Mouse (Mus musculus) thymus, postnatal 4 days (tissue): ENCODE measurements around the gene Dpy19l3.
A peak's percentile ranks its signal among the peaks of the same experiment; 100 is the strongest.

Experiments used
- DNase-seq: peaks from one replicate; pipeline ENCODE4 v3.0.0; 2021

The Dpy19l3 gene

GRCm38 (mm10) chr7:35754033-35754885, at the start of gene Dpy19l3:
TSS of gene Dpy19l3 (minus strand) at chr7:35754454.
- peak; percentile 97 for DNase-seq

DNA sequence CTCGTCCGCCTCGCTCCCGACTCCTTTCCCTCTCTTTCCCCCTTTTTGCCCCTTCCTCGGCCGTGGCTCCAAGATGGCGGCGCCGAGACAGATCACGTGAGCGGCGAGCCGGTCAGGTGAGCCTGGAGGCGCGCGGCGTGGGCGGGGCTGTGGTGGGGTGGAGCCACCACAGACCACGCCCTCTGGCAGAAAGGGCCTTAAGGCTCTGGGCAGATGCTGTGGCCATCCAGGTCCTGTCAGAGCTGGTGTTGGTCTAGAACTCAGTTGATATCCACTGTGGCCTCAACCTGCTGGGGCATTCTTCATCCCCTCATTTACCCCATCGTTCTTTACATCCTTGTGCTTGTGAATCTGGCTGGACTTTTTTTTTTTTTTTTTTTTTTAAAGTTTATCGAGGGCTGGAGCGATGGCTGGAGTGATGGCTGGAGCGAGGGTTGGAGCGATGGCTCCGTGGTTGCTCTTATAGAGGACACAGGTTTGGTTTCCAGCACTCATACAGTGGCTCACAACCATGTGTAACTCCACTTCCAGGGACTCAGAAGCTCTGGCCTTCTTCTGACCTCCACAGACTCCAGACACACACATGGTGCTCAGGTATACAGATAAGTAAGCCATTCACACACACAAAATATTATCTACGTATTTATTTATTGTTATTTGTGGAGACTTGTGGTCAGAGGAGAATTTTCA, 48.8 kb upstream of the Dpy19l3 start, which contains the start of gene Zfp507:
Gene Zfp507 (minus strand): TSS at position 98 of the 690 bp plus-strand sequence.
- peak; percentile 93 for DNase-seq

GRCm38 (mm10) chr7:35802201-35802905, 48.1 kb upstream of the Dpy19l3 start:
- DNase-seq = no peak

DNA sequence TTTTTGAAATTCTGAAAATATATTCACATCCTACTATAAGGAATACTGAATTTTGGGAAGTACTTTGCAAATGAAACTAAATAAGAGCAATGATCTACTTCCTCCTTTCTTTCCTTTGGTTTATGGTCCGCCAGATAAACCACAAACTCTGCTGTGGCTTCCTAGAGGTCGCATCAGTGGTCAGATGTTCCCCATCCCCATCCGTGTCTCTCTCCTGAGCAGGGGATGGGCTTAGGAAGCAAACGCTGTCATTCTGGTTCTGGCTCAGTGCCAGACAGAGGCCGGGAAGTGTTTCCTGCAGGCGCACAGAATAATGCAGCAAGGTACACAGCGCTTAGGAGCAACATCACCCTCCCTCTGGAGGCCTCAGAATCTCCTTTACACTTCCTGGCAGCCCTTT, 41.9 kb upstream of the Dpy19l3 start:
- no peak for DNase-seq

- no peak for DNase-seq
Observed at GRCm38 (mm10) chr7:35794145-35794664, 40.0 kb upstream of the Dpy19l3 start.

DNA sequence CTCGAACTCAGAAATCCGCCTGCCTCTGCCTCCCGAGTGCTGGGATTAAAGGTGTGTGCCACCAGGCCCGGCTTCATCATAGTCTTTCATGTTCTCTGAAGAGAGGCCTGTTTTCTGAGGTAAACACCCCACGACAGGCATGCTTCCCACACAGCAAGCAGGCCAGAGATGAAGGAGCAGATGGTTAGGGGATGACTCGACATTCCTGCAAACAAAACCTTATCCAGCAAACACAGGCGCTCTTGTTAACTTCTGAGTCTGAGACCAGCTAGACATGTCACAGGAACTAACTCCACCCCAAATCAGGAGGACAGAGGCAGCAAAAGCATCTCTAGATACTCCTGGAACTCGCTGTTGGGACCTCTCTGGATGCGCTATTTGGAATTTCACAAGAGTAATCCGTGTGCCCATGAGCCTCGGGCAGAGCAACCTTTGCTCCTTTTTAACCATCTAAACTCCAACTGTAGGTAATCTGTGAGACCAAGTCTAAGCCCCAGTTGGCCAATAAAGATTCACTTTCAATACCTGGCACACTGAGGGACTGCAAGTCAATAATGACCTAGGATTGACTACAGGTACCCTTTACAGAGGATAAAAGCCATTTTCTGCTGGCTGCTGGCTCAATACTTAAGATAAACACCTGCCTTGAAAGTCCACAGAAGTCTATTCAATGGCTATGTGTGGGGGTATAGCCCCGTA, 38.0 kb upstream of the Dpy19l3 start:
- no peak for DNase-seq

GRCm38 (mm10) chr7:35790926-35791325, 36.7 kb upstream of the Dpy19l3 start:
- DNase-seq = no peak

DNA sequence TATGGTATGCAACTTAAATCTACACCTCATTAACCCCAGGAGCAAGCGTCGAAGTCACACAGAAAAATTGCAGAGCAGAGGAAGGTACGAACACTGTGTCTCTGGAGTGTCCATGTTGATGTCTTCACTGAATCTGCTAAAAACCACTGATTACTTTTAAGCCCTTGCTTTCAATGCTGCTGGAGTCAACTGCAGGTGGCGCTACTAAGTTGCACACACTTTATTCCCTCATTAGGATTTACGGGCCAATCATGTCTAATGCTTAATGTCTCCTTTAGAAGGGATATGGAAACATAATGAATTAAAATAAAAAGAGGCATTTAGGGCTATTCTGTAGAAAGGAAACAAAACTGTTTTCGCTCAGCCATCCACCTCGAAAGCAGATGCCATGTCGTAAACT, 35.9 kb upstream of the Dpy19l3 start:
- peak; percentile 29 for DNase-seq

- no peak for DNase-seq
Observed at GRCm38 (mm10) chr7:35785579-35785978, 31.3 kb upstream of the Dpy19l3 start.

DNA sequence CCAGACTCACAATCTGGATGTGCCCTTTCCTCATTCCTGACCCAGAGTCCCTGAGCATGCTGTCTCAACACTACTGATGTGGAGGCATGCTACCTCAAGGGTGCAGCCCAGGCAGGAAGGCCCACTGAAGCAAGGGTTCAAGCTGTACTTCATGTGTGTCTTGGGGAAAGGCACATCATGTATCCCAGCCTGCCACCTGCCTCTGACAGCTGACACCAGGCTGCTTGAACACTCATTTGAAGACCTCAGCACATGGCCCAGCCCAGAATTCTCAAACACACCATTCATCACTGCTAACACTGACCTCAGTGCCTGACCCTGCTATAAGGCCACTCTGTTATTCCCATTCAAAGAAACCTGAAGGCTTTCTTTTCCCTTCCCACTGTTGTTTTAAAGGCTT, 28.0 kb upstream of the Dpy19l3 start:
- no peak for DNase-seq

DNA sequence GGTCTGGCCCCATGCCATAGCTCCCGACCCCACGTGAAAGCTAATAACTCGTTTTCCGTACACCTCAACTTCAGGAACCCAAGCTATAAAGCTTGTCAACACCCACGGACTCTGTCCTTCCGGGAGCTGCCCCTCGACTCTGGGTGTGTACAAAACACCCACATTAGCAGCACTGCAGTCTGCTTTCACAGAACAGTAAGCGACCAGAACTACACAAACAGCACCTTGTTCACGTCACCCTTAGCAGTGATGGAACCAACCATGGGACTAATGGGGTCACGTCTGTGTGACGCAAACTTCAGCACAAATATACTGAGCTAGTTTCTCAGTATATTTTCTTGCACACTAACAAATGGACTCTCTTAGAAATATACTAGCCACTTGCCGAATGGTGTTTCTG, 19.9 kb upstream of the Dpy19l3 start:
- DNase-seq = no peak

DNA sequence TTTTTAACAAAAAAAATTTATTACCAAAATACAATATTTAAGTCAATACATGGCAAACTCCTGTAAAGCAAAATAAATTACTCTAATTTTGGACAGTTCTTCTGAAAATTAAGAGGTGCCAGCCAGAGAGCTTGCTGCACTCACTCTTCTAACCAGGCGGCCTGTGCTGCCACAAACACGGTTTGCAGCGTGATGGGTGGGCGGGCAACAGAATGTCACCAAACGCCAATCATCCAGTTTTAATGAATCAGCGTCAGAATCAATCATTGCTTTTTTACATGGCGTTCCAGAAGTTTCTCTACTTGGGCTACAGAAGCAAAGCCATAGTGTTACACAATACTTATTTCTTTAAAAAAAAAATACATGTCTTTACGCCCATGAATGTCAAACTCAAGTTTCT, 18.1 kb upstream of the Dpy19l3 start:
- no peak for DNase-seq

- DNase-seq = no peak
Observed at GRCm38 (mm10) chr7:35771106-35771505, 16.9 kb upstream of the Dpy19l3 start.

DNA sequence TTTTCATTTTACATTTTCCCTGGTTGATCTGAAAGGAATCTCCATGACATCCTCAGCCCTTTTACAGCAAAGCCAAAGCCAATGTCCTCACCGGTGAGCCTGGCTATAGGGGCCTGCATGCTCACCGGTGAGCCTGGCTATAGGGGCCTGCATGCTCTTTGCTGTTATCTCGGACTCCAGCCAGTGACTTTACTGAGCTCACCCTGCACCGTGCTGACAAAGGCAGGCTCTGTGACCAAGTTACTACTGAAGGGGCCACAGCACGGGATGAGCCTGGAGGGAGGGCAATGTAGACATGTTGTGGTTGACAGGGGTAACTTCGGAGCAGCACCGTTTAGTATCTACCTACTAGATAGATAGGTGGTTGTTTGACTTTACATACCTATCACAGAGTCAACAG, 15.9 kb upstream of the Dpy19l3 start:
- no peak for DNase-seq

- DNase-seq = no peak
Observed at GRCm38 (mm10) chr7:35764461-35764860, 10.2 kb upstream of the Dpy19l3 start.

DNA sequence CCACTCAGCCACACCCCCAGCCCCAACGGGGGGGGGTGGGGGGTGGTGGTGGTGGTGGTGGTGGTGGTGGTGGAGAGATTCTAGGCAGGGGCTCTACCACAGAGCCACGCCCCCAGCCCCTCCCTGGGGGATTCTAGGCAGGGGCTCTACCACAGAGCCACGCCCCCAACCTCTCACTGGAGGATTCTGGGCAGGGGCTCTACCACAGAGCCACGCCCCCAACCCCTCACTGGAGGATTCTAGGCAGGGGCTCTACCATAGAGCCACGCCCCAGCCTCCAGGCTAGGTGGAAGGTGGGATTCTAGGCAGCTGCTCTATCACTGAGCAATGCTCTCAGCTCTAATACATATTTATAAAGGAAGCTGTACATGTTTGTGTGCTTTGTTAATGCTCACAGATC, 7.5 kb upstream of the Dpy19l3 start:
- no peak for DNase-seq

DNA sequence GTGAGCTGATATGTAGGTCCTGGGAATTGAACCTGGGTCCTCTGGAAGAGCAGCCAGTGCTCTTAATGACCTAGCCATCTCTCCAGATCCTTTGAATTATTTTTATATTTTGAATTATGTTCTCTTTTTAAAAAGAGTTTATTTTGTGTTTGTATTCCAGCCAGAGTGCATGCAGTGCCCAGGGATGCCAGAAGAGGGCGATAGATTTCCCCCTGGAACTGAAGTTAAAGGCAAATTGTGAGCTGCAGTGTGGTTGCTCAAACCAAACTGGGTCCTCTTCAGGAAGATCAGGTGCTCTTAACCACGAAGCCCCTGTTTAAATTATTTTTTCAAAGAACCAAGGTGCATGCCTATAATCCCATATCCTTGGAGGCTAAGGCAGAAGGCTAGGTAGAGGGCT, 5.3 kb upstream of the Dpy19l3 start:
- peak; percentile 74 for DNase-seq

DNA sequence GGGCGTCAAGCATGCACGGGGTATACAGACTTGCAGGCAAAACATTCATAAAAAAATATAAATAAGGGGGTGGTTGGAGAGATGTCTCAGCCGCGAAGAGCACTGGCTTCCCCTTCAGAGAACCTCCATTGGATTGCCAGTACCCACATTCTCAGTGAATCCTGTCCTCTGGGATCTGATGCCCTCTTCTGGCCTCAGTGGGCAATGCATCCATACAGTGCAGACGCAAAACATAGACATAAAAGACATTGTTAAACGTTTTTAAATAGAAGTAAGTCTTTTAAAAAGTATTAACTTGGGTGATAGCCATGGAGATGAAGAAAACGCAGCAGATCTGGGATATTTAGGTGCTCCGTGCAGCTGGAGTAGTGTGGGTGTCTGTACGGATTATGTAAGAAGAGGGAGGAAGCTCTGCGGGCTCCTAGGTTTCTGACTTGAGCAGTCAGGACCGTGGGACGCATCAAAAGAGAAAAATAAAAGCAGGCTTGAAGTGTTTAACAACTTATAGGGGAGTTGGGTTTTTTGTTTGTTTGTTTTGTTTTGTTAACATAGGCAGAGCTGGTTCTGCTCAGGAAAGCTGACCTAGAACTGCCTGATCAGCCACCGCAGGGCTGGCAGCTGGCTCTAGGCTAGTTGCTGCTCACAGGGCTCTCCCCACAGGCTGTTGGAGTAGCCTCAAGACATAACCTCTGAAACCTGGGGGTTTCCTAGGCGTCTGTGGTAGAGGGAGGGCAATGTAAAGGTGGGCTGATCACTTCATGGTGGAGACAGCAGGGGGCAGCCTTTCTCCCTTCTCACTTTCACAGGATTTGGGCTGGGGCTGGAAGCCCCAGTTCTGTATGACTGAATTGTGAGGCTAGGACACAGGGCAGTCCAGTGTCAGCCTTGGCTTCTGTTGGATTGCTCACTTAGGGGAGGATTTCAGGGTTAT, 2.5 kb upstream of the Dpy19l3 start:
- DNase-seq = peak; percentile 66

- DNase-seq = no peak
Observed at GRCm38 (mm10) chr7:35754886-35755168, 573 bp upstream of the Dpy19l3 start.

GRCm38 (mm10) chr7:35753319-35754032, 778 bp downstream of the Dpy19l3 start:
- peak; percentile 30 for DNase-seq

- DNase-seq = no peak
Observed at GRCm38 (mm10) chr7:35750873-35751272, 3.4 kb downstream of the Dpy19l3 start.
